ENCODE assay signal across 8 mouse cellular contexts in the genomic region with DNA sequence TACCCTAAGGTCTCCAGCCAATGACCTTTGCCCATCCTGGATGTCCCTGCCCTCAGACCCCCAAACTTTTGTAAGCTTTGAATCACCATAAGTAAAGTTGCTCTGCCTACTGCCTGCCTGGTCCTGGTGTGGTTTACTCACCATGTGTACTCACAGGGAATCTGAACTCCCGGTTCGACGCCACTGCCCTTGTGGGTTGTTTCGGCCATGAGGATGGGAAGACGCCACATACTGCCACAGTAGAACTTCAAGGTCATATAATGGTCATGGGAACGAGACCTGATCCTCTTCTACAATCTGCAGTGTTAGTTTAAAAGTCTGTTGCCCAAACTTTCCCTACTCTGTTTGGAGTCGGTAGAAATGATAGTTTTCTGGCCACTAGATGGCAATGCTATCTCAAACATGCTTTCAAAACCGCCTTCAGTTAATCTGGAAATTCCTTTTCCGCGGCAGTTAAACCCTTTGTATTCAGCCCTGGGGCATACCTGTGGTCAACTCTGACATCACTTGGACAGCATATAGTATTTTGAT. TPM values are rescaled to one million over a fixed set of nuclear protein-coding genes. Genes with fewer than 3 reads are reported as not detected.
A peak's percentile ranks its signal among the peaks of the same experiment; 100 is the strongest.
DNase-seq lines count a peak whose midpoint lies in the region; ATAC-seq lines count a peak whose summit lies in the region.
"Had no signal": no experiment of that assay in that cellular context is flagged by ENCODE, and none has a peak within 500 bp of the region (broad histone marks: within the 10 kb centered on the region; RNA-seq: fewer than 3 reads in every experiment).

No protein-coding gene starts in this region.

- H3K4me2 ChIP-seq in midbrain, embryonic 13.5 days (replicated peaks) = no peak overlapping the region
- H3K4me2 ChIP-seq in heart, embryonic 16.5 days (ENCODE audit: low read depth, low read length) = peak overlapping the region; percentile 46; the same call in 1 of the 2 replicates
- H3K4me2 ChIP-seq: stomach, embryonic 15.5 days had no signal

- no peak overlapping the region for H3K9ac ChIP-seq in midbrain, embryonic 13.5 days (replicated peaks)
- H3K9ac ChIP-seq in heart, embryonic 16.5 days (ENCODE audit: low read length) = no peak overlapping the region
- H3K9ac ChIP-seq: stomach, embryonic 15.5 days had no signal

- H3K36me3 ChIP-seq in midbrain, embryonic 10.5 days = no peaks in the 10 kb centered on the region
- H3K36me3 ChIP-seq in midbrain, embryonic 13.5 days = no peaks in the 10 kb centered on the region
- no peaks in the 10 kb centered on the region for H3K36me3 ChIP-seq in heart, embryonic 16.5 days (ENCODE audit: control insufficient read depth, insufficient read depth)
- H3K36me3 ChIP-seq: stomach, embryonic 15.5 days had no signal

- no peaks in the 10 kb centered on the region for H3K27me3 ChIP-seq in midbrain, embryonic 10.5 days (ENCODE audit: low read depth, poor library complexity, severe bottlenecking)
- no peaks in the 10 kb centered on the region for H3K27me3 ChIP-seq in midbrain, embryonic 13.5 days
- no peaks in the 10 kb centered on the region for H3K27me3 ChIP-seq in heart, embryonic 16.5 days (ENCODE audit: control insufficient read depth, insufficient read depth, low read length)
- H3K27me3 ChIP-seq: stomach, embryonic 15.5 days had no signal

- peak; percentile 12 for DNase-seq in midbrain, embryonic 10.5 days (ENCODE audit: low spot score)
- peak; percentile 2 for DNase-seq in c-Kit-positive CD71-positive TER-119-negative erythroid progenitor cells, embryonic 14.5 days (ENCODE audit: low read depth)
- DNase-seq in kidney, postnatal 36 days = peak; percentile 27 to 50
- DNase-seq in retina, embryonic 14.5 days (ENCODE audit: low spot score) = peak; percentile 69
- no peak for DNase-seq in urinary bladder, postnatal 10 days (ENCODE audit: low spot score)

- H3K9me3 ChIP-seq in midbrain, embryonic 10.5 days (replicated peaks) = no peaks in the 10 kb centered on the region
- no peaks in the 10 kb centered on the region for H3K9me3 ChIP-seq in midbrain, embryonic 13.5 days
- H3K9me3 ChIP-seq in heart, embryonic 16.5 days (replicated peaks; ENCODE audit: control insufficient read depth, low read length) = no peaks in the 10 kb centered on the region
- H3K9me3 ChIP-seq: stomach, embryonic 15.5 days had no signal

- 47% methylated on average over 10 of the region's 10 CpGs for WGBS in midbrain, embryonic 10.5 days
- WGBS in midbrain, embryonic 13.5 days = 48% methylated on average over 10 of the region's 10 CpGs
- WGBS in heart, embryonic 16.5 days = 40% methylated on average over 10 of the region's 10 CpGs

- H3K4me1 ChIP-seq in midbrain, embryonic 10.5 days = no peaks in the 10 kb centered on the region
- H3K4me1 ChIP-seq in midbrain, embryonic 13.5 days (replicated peaks) = no peaks in the 10 kb centered on the region
- peaks cover 4% of the 10 kb centered on the region for H3K4me1 ChIP-seq in heart, embryonic 16.5 days (ENCODE audit: control insufficient read depth, insufficient read depth, low read length)
- H3K4me1 ChIP-seq: stomach, embryonic 15.5 days had no signal

- no peak overlapping the region for H3K27ac ChIP-seq in midbrain, embryonic 10.5 days (replicated peaks)
- H3K27ac ChIP-seq in midbrain, embryonic 13.5 days = no peak overlapping the region
- no peak overlapping the region for H3K27ac ChIP-seq in heart, embryonic 16.5 days (ENCODE audit: low read length)
- H3K27ac ChIP-seq: stomach, embryonic 15.5 days had no signal

- no peak; the same call in 1 of the 2 replicates for ATAC-seq in midbrain, embryonic 13.5 days
- ATAC-seq in heart, embryonic 16.5 days (replicated peaks; ENCODE audit: extremely low read depth, insufficient read depth, low FRiP score) = no peak

- H3K4me3 ChIP-seq in midbrain, embryonic 10.5 days = no peak overlapping the region
- no peak overlapping the region for H3K4me3 ChIP-seq in midbrain, embryonic 13.5 days (replicated peaks)
- peak overlapping the region; percentile 33 for H3K4me3 ChIP-seq in heart, embryonic 16.5 days (ENCODE audit: low read length)
- H3K4me3 ChIP-seq: stomach, embryonic 15.5 days had no signal

RNA-seq across cellular contexts. Expression of gene Hao2, which starts 2.1 kb away (rescaled TPM):
- polyA plus RNA-seq in midbrain, embryonic 10.5 days (2016; fragmentation: Nextera tagmentation; extraction: Ambion mirVana) = 0.05 TPM in 1 of 2 replicates, not detected in the other
- polyA plus RNA-seq in midbrain, embryonic 13.5 days (2015; fragmentation: Nextera tagmentation; extraction: Ambion mirVana) = not detected in 2 replicates
- polyA plus RNA-seq in heart, embryonic 16.5 days (2015; fragmentation: Nextera tagmentation; extraction: Ambion mirVana) = 0.14 TPM in 1 of 2 replicates, not detected in the other

RNA-seq across cellular contexts. Expression of gene Hsd3b1, which starts 35.5 kb away (rescaled TPM):
- polyA plus RNA-seq in midbrain, embryonic 10.5 days (2016; fragmentation: Nextera tagmentation; extraction: Ambion mirVana) = 0.07 and 0.36 TPM in 2 replicates
- 0.09 and 0.12 TPM in 2 replicates for polyA plus RNA-seq in midbrain, embryonic 13.5 days (2015; fragmentation: Nextera tagmentation; extraction: Ambion mirVana)
- 0.14 and 0.16 TPM in 2 replicates for polyA plus RNA-seq in heart, embryonic 16.5 days (2015; fragmentation: Nextera tagmentation; extraction: Ambion mirVana)
